Mouse (Mus musculus): ENCODE data around the gene Cntfr. TPM values are rescaled to one million over a fixed set of nuclear protein-coding genes. Genes with fewer than 3 reads are reported as not detected.
"Not testable (repeated sequence)": the region's sequence is repeated elsewhere in the genome, so short reads cannot be mapped to it uniquely, and the experiment has no call there.

Cntfr gene
- polyA plus RNA-seq, 1 experiment from 2014 or later: 5.1 TPM

DNA sequence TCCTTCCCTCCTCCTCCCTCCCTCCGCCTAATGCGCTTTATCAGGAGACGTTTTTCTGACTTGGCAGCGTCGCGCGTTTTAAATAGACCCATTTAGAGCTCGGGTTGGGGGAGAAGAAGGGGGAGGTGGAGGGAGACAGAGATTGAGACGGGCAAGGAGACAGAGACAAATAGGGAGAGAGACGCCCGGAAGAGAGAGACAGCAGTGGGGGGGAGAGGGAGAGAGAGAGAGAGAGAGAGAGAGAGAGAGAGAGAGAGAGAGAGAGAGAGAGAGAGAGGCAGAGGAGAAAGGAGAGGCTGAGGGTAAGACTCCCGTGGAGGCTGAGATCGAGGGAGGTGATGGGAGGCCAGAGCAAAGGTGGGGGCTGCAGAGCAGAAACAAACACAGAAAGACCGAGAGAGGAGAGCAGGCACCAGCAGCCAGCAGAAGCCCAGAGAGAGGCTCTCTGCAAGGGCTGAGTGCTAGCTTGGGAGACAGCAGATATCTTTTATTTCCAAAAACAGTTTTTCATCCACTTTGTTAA, 11.9 kb downstream of the Cntfr start:
- not testable (repeated sequence) for H3K9me3 ChIP-seq; H3K4me3 ChIP-seq; H3K4me1 ChIP-seq; ATAC-seq (ENCODE audit: low FRiP score, low read depth); H3K36me3 ChIP-seq; H3K27ac ChIP-seq; H3K4me2 ChIP-seq (replicated peaks); H3K9ac ChIP-seq
- WGBS: 3% methylated on average over 13 of the region's 14 CpGs
- peaks cover 37% of the 10 kb centered on the region for H3K27me3 ChIP-seq

DNA sequence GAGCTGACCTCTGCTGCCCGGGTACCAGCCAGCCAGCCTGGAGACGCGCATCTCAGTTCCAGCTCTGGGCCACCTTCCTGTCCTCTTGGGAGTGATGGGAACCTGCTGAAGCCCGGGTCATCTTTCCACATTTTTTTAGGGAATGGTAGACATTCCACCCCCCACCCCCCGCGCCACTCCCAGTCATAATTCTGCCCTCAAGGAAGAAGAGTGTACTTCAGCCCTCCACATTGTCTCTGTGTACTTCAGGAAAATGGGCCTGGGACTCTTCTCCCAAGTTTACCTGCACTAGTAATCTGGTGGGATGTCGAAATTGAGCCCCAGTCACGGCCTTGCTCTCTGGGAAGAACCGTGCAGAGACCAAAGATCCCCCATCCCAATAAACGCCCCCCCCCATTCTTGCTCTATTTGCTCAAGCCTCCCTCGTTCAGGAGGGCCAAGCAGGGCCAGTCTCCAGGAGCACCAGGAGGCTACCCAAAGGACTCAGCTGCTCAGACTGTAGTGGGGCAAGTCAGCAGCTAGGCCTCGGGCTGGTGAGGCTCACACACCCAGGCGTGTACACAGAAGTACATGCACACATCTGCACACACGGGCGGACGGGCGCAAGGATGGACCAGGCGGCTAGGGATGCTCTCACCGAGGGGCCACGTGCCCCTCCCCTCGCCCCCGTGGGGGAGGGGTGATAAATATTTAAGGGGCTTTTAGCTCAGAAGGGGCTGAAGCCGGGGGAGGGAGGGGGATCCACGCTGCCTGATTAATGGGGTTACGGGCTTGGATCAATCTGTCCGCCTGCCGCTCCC, 12.6 kb downstream of the Cntfr start:
- 4% methylated on average over 23 of the region's 27 CpGs for WGBS
- not testable (repeated sequence) for ATAC-seq (ENCODE audit: low FRiP score, low read depth); H3K9ac ChIP-seq; H3K36me3 ChIP-seq; H3K27ac ChIP-seq; H3K9me3 ChIP-seq
- Histone ChIP-seq H3K4me2 (replicated peaks) (peak overlapping the region; percentile 47), H3K27me3 (peaks cover 44% of the 10 kb centered on the region), H3K4me3 (peak overlapping the region; percentile 10; the same call in 1 of the 2 replicates), H3K4me1 (peaks cover 15% of the 10 kb centered on the region)

DNA sequence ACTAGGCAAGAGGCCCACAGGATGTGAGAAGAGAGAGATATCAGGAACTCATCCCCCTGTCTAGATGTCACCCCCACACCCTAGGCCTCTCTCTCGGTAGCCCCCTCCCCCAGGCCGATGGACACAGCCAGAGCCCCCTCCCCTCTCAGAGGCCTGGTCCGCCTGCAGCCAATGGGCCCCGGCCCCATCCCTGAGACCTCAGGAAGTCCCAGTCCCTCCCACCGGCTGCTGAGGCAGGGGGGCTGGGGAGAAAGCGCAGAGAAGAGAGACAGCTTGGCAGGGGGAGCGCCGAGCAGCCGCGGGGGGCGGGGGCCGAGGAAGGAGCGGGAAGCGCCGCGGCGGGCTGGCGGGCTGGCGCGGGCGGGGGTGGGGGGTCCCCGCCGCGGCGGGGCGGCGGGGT, 13.6 kb downstream of the Cntfr start:
- Histone ChIP-seq H3K27me3 (peaks cover 54% of the 10 kb centered on the region), H3K4me3 (peak overlapping the region; percentile 27), H3K4me1 (peaks cover 18% of the 10 kb centered on the region), H3K4me2 (replicated peaks) (peak overlapping the region; percentile 55)
- not testable (repeated sequence) for H3K9me3 ChIP-seq, H3K27ac ChIP-seq, H3K9ac ChIP-seq, H3K36me3 ChIP-seq
- 0% methylated on average over 8 of the region's 27 CpGs for WGBS
- peak; percentile 37; the same call in 1 of the 2 replicates for ATAC-seq (ENCODE audit: low FRiP score, low read depth)

DNA sequence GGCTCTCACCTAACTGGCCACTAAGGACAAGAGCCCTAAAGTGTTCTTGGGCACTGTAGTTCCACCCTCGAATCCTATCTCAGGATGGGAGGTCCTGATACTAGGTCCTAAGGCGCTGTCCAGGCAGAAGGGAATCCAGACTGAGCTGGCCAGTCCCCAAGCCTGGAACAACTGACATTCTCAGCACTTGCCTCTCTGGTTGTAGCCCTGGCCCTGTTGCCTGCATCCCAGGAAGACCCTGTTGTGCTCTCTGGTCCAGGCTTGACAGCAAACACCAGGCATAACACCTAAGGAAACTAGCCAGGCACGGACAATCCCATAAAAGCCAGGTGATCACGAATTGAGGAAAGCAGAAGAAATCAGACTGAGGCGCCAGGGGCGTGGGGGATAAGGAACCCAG, 14.1 kb downstream of the Cntfr start:
- WGBS: 16% methylated on average over 6 of the region's 6 CpGs
- Histone ChIP-seq H3K4me1 (peaks cover 18% of the 10 kb centered on the region), H3K36me3 (no peaks in the 10 kb centered on the region), H3K9ac (no peak overlapping the region), H3K27me3 (peaks cover 59% of the 10 kb centered on the region), H3K4me3 (no peak overlapping the region), H3K9me3 (no peaks in the 10 kb centered on the region), H3K27ac (no peak overlapping the region), H3K4me2 (replicated peaks) (no peak overlapping the region)
- peak; percentile 21; the same call in 1 of the 2 replicates for ATAC-seq (ENCODE audit: low FRiP score, low read depth)

DNA sequence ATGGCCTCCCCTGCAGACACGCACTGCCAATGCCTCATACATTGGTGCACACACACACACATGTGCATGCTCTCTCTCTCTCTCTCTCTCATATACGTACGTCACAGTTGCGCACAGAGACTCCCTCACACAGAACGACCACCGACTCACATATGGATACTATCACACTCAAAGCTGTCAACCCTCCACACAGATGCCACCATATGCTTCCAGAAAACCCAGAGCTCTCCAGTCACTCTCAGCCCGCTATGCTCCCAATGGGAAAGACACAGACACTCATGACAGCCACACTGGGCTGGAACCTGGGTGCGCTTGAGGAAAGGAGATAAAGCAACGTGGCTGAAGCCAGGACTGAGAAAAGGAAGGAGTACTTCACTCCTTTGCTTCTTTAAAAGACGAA, 14.9 kb downstream of the Cntfr start:
- Histone ChIP-seq H3K4me2 (replicated peaks) (no peak overlapping the region), H3K4me1 (peaks cover 26% of the 10 kb centered on the region), H3K27me3 (peaks cover 68% of the 10 kb centered on the region), H3K36me3 (no peaks in the 10 kb centered on the region), H3K4me3 (no peak overlapping the region), H3K9me3 (no peaks in the 10 kb centered on the region), H3K9ac (no peak overlapping the region), H3K27ac (0 out of 2 replicates have a peak overlapping the region, but pooled peaks have one; percentile 1)
- WGBS: 60% methylated on average over 10 of the region's 10 CpGs
- no peak for ATAC-seq (ENCODE audit: low FRiP score, low read depth)

DNA sequence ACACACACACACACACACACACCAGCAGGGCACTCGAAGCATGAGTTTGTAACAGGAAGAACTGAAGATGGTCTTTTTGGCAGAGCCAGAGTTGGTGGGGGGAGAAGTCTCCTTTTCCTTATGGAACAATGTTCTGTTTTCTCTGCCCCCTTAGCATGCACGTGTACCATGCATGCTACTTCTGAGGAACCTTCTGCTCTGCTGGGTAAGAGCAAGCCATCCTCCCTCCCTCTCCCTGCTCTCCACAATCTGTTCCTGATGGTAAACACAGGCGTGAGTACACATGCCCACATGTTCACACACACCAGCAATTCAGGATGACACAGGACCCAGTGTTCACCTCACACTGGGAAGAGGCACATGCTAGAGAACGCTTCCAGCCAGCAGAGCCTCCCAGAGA, 15.7 kb downstream of the Cntfr start:
- peaks cover 69% of the 10 kb centered on the region for H3K27me3 ChIP-seq
- no peak for ATAC-seq (ENCODE audit: low FRiP score, low read depth)
- H3K4me3 ChIP-seq: no peak overlapping the region
- no peaks in the 10 kb centered on the region for H3K9me3 ChIP-seq
- no peak overlapping the region for H3K27ac ChIP-seq
- no peak overlapping the region for H3K9ac ChIP-seq
- no peak overlapping the region for H3K4me2 ChIP-seq (replicated peaks)
- WGBS: 50% methylated on average over 4 of the region's 4 CpGs
- H3K36me3 ChIP-seq: no peaks in the 10 kb centered on the region
- H3K4me1 ChIP-seq: peaks cover 34% of the 10 kb centered on the region

DNA sequence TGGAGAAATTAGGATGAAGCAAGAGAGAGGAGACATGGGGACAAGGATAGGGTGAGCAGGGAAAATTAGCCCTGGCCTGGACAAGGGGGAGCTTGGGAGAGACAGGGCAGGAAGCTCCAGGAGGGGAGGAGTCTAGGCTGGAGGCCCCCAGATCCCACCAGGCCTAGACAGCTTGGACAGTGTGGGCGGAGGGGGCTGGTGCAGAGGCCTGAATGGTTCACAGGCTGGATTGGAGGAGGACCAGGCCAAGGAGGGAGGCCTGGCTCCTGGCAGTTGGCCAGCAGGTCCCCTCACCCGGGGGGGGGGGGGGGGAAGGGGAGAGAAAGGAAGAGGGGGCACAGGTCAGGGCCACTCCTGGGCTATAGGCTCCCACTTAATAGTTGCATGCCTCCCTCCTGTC, 17.6 kb downstream of the Cntfr start:
- peaks cover 33% of the 10 kb centered on the region for H3K4me1 ChIP-seq
- no peak overlapping the region for H3K4me2 ChIP-seq (replicated peaks)
- no peak overlapping the region for H3K27ac ChIP-seq
- no peak overlapping the region for H3K9ac ChIP-seq
- H3K9me3 ChIP-seq: no peaks in the 10 kb centered on the region
- no peak overlapping the region for H3K4me3 ChIP-seq
- WGBS: 60% methylated on average over 1 of the region's 2 CpGs
- H3K27me3 ChIP-seq: peaks cover 84% of the 10 kb centered on the region
- no peaks in the 10 kb centered on the region for H3K36me3 ChIP-seq
- no peak for ATAC-seq (ENCODE audit: low FRiP score, low read depth)

DNA sequence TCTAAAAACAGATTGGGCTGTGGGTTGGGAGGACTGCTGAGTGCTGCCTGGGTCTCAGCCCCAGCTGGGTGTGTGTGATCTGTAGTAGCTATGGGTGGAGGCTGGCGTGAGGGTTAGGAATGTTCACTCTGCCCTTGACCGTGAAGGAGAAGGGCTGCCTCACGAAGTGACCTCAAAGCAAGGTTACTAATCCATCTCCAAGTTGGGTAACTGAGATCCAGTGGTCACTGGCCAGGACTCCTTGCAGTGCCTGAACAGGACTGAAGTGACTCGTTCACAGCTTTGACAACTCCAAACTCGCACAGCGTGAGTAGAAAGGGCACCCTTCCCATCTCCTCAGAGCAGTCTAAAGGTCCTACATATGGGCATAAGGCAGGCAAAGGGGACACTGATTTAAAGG, 18.0 kb downstream of the Cntfr start:
- WGBS: 77% methylated on average over 6 of the region's 6 CpGs
- H3K27ac ChIP-seq: no peak overlapping the region
- H3K4me3 ChIP-seq: no peak overlapping the region
- H3K4me1 ChIP-seq: peaks cover 30% of the 10 kb centered on the region
- no peak for ATAC-seq (ENCODE audit: low FRiP score, low read depth)
- no peak overlapping the region for H3K9ac ChIP-seq
- no peaks in the 10 kb centered on the region for H3K36me3 ChIP-seq
- peaks cover 88% of the 10 kb centered on the region for H3K27me3 ChIP-seq
- no peak overlapping the region for H3K4me2 ChIP-seq (replicated peaks)
- H3K9me3 ChIP-seq: no peaks in the 10 kb centered on the region

DNA sequence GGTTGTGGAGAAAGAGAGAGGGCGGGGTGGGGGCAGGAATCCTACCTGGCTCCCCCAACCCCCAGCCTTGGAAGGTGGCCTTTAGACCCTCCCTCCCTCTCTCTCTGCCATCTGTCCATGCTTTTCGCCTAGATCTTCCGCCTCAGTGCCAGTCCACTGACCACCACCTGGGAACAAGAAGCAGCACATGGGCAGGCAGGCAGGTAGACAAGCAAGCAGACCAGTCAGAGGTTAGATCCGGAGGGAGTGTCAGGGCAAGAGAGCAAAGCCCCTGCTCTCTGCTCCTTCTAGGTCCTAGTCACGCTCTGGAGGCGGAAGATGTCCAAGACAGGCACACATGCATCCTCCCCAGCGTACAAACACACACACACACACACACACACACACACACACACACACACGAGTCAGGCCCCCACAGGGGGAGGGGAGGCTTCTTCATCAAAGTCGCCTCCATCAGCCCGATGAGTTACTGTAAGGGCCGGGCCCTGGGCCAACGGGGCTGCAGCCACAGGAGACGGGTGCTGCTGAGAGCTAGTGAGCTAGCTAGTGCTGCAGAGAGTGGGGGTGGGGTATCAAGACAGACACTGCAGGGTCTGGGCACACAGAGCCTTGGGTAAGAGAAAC, 19.8 kb downstream of the Cntfr start:
- no peak overlapping the region for H3K4me3 ChIP-seq
- H3K9me3 ChIP-seq: no peaks in the 10 kb centered on the region
- H3K27ac ChIP-seq: no peak overlapping the region
- no peaks in the 10 kb centered on the region for H3K36me3 ChIP-seq
- peaks cover 97% of the 10 kb centered on the region for H3K27me3 ChIP-seq
- WGBS: 38% methylated on average over 13 of the region's 13 CpGs
- ATAC-seq (ENCODE audit: low FRiP score, low read depth): 0 out of 2 replicates have a peak, but pooled peaks have one; percentile 26
- no peak overlapping the region; the same call in 1 of the 2 replicates for H3K9ac ChIP-seq
- peaks cover 41% of the 10 kb centered on the region for H3K4me1 ChIP-seq
- no peak overlapping the region for H3K4me2 ChIP-seq (replicated peaks)

DNA sequence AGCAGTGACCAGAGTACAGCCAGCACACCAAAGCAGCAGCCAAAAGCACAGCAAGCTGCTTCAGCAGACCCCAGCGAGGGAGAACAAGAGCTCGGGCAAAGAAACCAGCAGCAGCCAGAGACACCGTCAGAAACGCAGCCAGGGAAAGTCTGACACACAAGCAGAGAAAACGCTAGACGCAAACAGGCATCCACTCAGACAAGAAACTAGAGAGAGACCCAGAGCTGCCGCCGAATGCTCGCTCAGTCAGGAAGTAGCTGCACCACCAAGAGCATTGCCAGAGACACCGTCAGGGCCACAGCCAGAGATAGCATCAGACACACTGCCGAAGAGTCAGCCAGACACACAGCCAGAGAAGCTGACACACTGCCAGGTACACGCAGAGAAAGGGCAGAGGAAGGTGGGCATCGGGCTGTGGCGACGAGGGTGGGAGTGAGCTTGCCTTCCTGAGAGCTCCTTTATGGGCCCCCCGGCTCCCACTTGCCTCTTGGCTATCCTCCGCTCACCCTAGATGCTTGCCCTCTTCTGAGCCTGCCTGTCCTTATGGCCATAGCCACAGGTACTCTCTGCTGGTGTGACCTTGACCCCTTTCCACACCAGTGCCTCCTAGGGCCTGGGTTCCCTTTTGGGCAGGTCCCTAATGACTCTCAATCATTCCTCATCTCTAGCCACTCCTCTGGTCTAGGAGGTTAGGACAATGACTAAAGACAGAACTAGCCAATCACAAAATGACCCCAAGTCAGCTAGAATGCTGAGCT, 20.5 kb downstream of the Cntfr start:
- Histone ChIP-seq H3K27me3 (peaks cover 99% of the 10 kb centered on the region), H3K36me3 (no peaks in the 10 kb centered on the region), H3K4me1 (peaks cover 48% of the 10 kb centered on the region), H3K4me2 (replicated peaks) (no peak overlapping the region), H3K4me3 (no peak overlapping the region), H3K27ac (no peak overlapping the region), H3K9ac (no peak overlapping the region; the same call in 1 of the 2 replicates), H3K9me3 (no peaks in the 10 kb centered on the region)
- 57% methylated on average over 17 of the region's 17 CpGs for WGBS
- no peak for ATAC-seq (ENCODE audit: low FRiP score, low read depth)

- Histone ChIP-seq H3K4me3 (no peak overlapping the region), H3K36me3 (no peaks in the 10 kb centered on the region), H3K27ac (no peak overlapping the region), H3K27me3 (peaks cover 100% of the 10 kb centered on the region), H3K4me2 (replicated peaks) (no peak overlapping the region), H3K9ac (no peak overlapping the region), H3K9me3 (no peaks in the 10 kb centered on the region), H3K4me1 (peaks cover 42% of the 10 kb centered on the region)
- 61% methylated on average over 19 of the region's 19 CpGs for WGBS
- ATAC-seq (ENCODE audit: low FRiP score, low read depth): no peak
These were observed 23.7 kb downstream of the Cntfr start for GRCm38 (mm10) chr4:41673186-41673585.

GRCm38 (mm10) chr4:41672522-41672963, 24.3 kb downstream of the Cntfr start:
- Histone ChIP-seq H3K27ac (no peak overlapping the region), H3K9me3 (no peaks in the 10 kb centered on the region), H3K4me1 (peaks cover 41% of the 10 kb centered on the region), H3K4me3 (no peak overlapping the region), H3K36me3 (no peaks in the 10 kb centered on the region), H3K27me3 (peaks cover 100% of the 10 kb centered on the region), H3K9ac (no peak overlapping the region), H3K4me2 (replicated peaks) (peak overlapping the region; percentile 32; the same call in 1 of the 2 replicates)
- 23% methylated on average over 8 of the region's 8 CpGs for WGBS
- no peak for ATAC-seq (ENCODE audit: low FRiP score, low read depth)

All from limb, embryonic 13.5 days (tissue).